Mouse (Mus musculus) liver, adult 2 months (tissue): ENCODE measurements around the gene Rps25.

Source experiments
- CTCF ChIP-seq: fragments of 200-500 bp; IDR thresholded peaks from 2 replicates; pipeline ENCODE4 v1.5.1; 2011; ENCODE audit warnings: low read depth, low read length, control low read depth
- POLR2A ChIP-seq: fragments of 200-500 bp; IDR thresholded peaks from 2 replicates; pipeline ENCODE4 v1.6.1; 2011; ENCODE audit warnings: low read length, control low read depth; ENCODE audit not compliant: insufficient read depth; ENCODE audit errors: extremely low read depth

GRCm38 (mm10) chr9:44407752-44408097, 786 bp downstream of the Rps25 start:
- TF ChIP-seq CTCF: no peak
- TF ChIP-seq POLR2A: no peak
